Mouse (Mus musculus): Measurements from ENCODE around the gene Nop14.
A peak's percentile ranks its signal among the peaks of the same experiment; 100 is the strongest.

Nop14 gene

DNA sequence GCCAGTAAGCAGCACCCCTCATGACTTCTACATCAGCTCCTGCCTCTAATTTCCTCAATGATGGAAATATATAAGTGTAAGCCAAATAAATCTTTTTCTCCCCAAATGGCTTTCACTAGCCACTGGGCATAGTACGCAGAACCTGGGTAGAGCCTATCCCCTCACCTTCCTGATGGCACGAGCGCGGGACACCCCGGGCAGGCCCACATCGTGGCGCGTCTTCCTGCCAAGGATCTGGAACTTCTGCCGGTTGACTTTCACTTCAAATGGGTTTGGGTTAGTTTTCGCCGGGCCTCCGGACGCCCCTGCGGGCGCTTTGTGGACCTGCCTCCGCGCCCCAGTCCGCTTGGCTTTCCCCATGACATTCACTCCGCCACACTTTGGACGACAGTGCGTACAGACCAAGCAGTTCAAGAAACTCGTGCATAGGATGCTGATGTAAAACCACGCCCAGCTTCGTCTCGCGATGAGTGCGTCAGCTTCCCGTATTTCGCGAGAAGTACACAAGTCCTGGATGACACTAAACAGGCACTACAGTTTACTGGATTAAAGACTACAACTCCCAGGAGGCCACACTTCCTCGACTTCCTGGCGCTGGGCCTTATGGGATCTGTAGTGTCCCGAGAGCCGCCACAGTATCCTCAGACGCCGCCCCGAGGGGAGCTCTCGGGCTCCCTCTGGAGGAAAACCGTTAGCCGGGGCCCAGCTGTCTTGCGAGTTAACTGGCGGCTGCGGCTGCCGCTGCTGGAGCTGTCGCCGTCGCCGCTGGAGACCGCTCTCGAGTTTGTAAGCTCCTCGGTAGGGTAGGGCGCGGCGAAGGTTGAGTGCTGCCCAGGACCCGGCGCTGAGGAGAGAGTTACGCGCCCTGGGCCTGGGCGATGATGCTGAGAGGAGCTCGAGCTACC lies at the start of gene Nop14, which contains the start of gene Grk4:
Nop14 (minus strand) TSS at position 463 of the 905 bp plus-strand sequence.
Grk4 (plus strand) TSS at position 694 of the 905 bp plus-strand sequence.
- peak; percentile 99 to 100 for DNase-seq (ENCODE audit: low spot score in 2 of 2)

DNA sequence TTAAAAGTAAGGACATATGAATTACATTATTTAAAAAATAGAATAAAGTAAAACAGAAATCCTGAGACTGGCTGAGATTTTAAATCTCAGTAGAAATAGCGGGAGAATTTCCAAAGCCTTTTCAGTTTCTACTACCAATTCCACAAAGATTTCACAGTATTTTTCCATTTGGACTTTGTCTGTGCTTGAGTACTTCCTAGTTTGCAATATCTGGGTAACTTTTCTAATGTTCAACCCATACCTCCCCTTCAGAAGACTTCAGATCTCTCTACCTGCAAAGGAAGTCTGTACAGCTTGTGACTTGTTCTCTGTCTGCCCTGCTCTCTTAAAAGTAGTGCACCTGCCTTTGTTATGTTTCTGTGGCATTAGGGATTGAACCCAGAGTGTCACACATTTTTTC lies 48.5 kb upstream of the Nop14 start:
- no peak for DNase-seq (ENCODE audit: low spot score in 2 of 2)

DNA sequence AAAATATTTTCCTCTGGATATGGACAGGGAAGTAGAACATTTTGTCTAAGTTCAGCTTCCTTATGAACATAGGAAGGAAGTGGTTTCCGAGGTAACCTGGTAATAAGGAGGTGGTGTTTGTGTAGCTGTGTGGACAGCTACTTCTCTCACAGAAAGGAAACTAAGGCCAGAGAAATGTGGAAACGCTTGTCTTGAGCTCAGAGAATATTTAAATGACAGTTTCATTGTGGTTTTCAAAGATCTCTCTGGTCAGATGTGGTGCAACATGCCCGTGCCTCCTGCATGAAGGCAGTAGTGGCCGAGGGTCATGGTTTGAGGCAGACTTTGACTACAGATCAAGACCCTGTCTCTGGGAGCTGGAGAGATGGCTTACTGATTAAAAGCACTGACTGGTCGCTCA lies 35.6 kb upstream of the Nop14 start:
- DNase-seq (ENCODE audit: low spot score in 2 of 2) = peak in 1 of 2 experiments; percentile 13

DNA sequence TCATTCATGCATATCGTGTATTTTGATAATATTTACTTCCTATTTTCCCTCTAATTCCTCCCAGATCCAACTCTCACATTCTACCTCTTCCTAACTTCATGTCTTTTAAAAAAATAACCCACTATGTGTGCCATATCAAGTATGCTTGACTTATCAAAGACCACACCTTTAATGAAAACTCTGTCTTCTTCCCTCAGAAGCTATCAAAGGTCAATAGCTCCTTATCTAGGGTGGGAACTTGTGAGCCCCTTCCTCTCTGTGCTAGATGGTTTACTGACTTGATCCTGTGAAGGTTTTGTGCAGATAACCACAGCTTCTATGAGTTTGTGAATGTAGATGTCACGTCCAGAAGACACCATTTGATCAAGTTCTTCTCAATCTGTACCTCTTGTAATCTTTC lies 32.8 kb upstream of the Nop14 start:
- DNase-seq (ENCODE audit: low spot score in 2 of 2) = no peak

DNA sequence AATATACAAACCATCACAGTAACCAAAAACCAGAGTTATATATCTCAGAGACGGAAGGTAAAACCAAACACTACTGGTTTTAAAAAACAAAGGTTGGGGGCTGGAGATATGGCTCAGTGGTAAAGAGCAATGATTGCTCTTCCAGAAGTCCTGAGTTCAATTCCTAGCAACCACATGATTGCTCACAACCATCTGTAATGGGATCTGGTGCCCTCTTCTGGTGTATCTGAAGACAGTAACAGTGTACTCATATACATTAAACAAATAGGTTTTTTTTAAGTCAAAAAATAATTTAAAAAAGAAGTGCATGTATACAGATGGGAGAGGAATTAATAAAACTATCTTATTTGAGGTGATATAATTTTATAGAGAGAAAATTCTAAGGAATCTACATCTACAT lies 29.9 kb upstream of the Nop14 start:
- DNase-seq (ENCODE audit: low spot score in 2 of 2) = no peak

DNA sequence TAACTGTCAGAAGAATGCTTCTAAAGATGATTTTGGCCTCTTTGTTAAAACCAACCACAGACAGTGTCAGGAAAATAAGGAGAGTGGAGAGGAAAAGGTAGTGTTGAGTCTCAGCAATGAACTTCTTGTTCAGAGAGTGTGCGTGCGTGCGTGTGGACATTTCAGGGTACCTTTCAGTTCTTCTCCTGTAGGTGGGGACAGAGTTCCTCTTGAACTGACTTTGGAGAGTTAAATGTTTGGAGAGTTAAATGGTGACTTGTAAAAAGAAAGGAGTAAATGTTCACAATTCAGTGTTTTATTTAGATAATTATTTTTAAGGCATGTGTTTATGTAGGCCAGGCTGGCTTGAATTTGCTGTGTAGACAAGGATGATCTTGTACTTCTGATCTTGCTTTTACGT lies 10.3 kb upstream of the Nop14 start:
- DNase-seq (ENCODE audit: low spot score in 2 of 2) = no peak

DNA sequence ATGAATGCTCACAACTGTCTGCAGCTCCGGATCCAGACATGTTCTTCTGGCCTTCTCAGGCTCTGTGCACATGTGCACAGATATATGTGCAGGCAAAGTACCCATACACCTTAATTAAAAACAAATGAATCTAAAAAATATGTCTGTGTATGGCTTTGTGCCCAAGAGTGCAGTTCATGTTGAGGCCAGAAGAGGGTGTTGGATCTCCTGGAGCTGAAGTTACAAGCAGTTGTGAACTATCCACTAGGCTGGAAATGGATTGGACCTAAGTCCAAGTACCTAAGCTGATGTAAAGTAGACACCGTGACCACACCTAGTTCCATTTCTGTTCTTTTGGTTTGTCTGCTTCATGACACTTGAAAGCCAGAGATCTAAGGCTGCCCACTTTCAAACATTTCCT lies 9.5 kb upstream of the Nop14 start:
- DNase-seq (ENCODE audit: low spot score in 2 of 2) = no peak

DNA sequence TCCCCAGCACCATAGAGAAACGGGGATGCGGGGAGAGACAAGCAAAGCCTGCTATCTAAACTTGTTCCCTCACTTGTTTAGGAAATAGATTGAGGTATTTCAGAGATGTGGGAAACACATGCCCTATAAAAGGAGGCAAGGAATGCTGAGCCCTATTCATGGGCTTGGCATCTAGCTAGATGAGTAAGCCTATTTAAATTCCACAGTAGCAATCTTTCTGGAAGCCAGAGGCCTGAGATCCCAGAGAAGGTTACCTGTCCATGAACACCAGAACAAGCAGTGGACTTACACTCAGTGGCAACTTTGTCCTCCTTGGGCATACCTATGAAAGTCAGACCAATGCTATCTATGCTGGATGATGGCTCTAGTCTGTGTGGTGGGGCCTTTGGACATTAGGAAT lies 3.3 kb upstream of the Nop14 start:
- no peak for DNase-seq (ENCODE audit: low spot score in 2 of 2)

DNA sequence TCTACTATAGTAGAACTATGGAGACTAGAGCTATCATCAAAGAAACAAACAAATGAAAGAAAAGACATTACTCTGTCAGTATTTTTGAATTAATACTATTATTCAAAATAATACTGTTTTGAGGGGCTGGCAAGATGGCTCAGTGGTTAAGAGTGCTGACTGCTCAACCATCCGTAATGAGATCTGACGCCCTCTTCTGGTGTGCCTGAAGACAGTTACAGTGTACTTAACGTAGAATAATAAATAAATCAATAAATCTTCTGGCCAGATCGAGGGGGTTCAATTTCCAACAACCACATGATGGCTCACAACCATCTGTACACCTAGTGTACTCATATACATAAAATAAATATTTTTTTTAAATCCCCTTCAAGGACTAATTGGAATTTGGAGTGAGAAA lies 2.0 kb upstream of the Nop14 start:
- DNase-seq (ENCODE audit: low spot score in 2 of 2) = no peak

DNA sequence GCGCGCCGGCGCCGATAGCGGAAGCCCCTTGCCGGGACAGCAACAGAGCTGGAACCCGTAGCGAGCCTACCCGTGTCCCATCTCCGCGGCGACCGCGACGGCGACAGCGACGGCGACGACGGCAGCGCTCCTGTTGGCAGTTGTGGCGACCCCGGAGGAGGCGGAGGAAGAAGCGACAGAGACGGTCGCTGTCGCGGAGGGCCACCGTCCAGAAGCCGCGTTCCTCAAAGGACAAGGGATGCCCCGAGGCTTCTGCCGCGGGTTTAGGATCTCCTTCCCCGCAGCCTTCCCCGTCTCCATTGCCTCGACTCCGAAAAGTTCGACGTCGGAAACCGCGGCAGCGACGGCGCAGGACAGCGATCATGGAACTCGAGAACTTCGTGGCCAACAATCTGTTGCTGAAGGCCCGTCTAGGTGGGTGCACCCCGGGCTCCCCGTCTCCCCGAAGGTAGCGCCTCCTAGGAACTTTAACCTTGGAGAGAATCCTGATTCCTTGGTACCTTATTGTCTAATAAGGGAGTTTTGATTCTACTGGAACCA lies 713 bp upstream of the Nop14 start:
- no peak for DNase-seq (ENCODE audit: low spot score in 2 of 2)

DNA sequence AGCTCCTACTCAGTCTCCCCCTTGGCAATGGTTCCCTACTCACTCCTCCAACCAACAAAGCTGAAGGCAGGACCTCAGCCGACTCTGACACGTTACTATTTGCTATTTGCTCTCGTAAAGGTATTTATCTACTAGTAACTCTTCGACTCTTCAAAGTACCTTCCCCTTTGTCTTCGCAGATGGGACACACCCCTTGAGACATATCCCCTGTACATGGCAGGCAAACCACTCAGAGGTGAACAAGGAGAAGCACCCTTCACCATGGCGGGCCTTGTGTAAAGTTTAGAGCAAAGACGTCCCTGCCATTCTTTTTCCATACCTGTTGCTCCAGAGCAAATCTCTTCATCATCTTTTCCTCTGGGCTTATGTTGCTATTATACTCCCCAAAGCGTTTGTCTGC lies 2.4 kb downstream of the Nop14 start:
- no peak for DNase-seq (ENCODE audit: low spot score in 2 of 2)

DNA sequence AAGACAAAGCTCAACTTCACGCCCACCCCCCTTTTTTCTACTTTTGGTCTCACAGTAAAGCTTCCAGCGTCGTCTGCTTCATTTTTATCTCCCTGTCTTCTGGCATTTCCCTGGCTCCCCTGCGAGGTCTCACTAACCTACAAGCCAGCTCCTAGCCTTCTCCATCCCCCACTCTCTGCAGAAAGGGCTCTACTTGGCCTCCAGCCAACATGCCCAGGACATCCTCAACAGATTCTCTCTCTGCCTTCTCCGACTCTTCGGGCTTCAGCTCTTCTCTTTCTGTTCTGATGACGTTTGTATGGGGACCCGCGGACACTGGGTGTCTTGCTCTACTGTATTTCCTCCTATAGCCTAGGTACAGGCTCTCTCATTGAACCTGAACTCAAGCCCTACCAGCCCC lies 5.1 kb downstream of the Nop14 start:
- DNase-seq (ENCODE audit: low spot score in 2 of 2) = no peak

DNA sequence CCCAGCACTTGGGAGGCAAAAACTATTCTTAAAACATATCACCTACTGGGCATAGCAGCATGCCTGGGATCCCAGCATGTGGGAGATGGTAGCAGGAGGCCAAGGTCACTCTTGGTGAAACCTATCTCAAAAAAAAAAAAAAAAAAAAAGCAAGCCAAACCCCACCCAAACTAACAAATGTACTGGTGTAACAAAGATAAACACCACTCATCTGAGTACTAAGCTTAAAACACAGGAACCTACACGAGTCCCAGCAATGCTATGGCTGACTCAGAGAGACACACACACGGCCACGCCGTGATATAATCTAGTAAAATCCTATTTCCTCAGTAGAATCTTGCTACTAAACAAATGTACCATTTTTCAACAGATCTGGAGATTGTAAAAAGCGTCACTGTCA lies 7.0 kb downstream of the Nop14 start:
- no peak for DNase-seq (ENCODE audit: low spot score in 2 of 2)

DNA sequence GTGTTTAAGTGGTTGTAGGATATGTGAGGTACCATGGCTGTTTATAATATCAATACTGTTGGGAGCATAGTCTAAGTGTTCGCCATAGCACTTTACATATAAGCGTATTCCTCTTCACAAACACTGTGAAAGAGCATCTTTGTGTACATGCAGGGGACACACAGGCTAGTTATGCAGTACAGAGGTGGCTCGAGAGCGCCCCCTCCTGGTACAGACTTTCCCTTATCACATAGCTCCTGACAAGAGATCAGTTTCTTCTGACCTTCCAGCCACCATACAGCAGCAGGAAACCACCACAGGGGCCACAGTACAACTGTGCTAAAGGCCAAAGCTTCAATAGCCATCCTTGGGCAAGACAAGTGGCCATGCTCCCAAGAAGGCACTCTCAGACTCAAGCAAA lies 12.4 kb downstream of the Nop14 start:
- peak; percentile 61 to 71 for DNase-seq (ENCODE audit: low spot score in 2 of 2)

DNA sequence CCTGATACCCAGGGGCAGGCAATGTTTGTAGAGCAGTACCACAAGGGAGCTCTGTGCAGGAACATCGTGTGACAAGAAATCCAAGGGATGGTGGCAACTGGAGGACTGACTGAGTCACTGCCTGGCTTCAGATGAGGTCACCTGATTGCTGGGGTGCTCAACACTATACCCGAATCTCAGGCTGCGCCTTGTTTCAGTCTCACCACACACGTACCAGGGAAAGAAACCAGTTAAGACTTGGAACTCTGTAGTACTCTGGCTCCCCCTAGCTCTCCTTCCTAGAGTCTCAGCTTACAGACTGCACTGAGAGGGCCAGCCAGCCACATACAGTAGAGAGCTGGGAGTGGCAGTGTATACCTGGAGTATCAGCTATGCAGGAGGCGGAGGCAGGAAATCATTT lies 17.0 kb downstream of the Nop14 start:
- peak; percentile 47 to 59 for DNase-seq (ENCODE audit: low spot score in 2 of 2)

DNA sequence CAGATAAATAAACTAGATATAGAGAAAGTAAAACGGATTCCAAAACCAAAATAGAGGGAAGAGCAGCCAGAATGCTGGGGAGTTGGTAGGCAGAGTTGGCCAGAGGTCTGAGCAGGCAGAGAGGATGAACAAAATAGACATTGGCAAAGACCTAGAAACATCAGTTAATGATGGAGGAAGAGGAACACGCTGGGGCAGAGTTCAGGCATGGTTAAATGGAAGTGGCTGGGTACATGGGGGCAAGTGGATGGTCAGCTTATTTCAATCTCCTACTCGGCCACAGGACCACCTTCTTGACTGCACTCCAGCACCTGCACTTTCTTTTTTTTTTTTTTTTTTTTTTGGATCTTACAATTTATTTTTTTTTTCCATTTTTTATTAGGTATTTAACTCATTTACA lies 18.0 kb downstream of the Nop14 start:
- no peak for DNase-seq (ENCODE audit: low spot score in 2 of 2)

DNA sequence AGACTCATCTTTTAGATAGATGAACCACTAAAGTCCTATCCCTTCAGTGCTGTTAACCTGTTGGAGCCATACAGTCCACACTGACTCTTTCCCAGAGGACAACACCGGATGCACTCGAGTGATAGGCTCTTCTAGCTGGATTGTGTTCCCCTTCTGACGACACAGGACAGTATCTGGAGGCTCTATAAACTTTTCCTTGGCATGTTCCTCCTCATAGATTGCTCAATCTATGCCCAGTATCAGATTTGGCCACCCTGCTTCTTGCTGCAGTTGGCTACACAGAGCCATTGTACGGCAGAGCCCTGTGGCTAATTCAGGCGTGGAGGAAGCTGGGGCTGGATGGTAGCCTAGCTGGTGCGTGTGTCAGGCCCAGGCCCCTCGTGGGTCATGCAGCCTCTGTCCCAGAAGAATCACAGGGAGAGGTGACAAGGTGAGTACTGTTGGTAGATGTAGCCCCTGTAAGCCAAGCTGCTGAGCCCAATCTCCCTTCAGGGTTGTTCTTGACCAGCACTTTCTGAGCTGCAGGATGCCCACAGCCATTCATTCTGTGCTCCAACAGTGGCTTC lies 22.3 kb downstream of the Nop14 start:
- DNase-seq (ENCODE audit: low spot score in 2 of 2) = no peak

DNA sequence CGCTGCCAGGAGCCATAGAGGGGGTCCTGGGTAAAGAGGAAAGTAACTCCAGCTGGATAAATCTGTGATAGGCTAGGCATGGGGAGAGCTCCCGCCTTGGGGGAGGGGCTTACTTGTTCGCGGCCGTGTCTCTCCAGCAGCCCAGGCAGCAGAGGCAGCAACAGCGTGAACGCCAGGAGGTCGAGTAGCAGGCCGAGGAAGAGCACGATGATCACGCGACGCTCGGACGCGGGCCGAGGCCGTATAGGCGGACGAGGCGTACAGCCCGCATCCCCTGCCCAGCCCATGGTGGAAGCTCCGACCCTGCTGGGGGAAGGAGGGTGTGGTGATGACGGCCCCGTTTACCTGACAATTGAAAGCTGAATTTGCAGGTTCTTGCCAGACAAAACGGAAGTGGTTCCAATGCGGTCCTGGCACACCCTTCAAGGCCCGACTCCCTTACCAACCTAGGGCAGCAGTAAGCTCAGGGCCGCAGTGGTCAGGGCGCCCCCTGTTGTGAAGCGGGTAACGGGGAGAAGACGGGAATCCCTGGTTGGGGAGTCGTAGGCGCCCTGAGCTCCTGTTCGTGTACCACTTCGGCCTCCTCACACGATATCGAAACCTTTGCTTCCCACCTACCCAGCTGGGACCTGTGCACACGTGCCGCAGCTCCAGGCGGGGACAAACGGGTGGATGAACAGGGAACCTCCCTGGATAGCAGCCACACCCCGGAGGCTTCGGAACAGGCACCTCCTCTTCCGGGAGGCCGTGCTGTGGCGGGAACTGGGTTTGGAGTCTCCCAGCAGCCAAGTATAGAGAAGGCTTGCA lies 23.3 kb downstream of the Nop14 start, which contains the start of gene Mfsd10:
Mfsd10 (minus strand) TSS at position 732 of the 807 bp plus-strand sequence.
- peak; percentile 70 to 71 for DNase-seq (ENCODE audit: low spot score in 2 of 2)

DNA sequence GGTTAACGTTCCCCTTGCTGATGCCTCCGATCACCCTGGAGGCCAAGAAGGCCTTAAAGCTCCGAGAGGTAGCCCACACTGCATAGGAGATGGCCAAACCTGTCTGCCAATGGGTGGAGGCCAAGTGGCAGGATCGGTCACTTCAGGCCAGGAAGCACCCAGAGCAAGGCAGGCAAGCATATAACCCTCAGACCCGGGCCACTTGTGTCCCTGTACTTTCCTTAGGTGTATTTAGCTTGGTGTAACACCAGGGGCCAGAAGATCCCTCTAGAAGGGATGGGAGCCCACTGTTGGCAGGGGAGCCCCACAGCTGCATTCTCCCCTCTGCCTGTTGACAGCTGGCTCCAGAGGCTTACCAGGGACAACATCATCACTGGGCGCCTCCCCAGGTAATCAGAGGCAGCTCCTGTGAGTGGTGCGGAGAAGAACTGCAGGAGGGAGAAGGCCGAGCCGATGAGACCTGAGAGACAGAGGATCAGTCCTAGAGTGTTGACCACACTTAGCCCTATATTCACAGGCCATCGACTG lies 24.2 kb downstream of the Nop14 start:
- no peak for DNase-seq (ENCODE audit: low spot score in 2 of 2)

DNA sequence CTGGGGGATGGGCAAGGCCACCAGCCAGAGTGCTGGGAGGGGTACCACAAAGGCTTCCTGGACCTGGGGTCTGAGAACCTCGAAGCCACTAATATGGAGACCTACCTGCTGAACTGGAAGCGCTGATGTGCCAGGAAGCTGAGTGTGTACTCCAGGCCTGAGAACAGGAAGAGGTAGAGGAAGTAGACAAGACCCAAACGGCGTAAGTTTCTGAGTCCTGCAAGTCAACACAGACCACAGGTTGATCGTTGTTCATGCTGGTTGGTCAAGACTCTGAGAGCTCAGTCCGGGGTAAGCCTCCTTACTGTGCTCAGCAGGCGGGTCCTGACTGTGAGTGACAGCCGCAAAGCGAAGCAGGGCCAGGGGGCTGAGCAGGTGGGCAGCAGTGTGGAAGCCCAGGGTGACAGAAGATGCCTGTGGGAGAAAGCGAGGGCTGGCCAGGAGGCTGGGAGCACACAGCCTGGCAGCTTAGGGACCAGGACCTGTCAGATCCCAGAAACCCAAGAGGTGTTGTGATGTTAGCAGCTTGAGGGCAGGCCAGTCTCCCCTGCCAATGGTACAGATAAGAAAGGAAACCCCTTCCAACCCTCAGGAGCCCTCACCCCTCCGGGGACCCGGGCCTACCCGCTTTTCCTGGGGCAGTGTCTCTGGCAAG lies 25.1 kb downstream of the Nop14 start:
- peak; percentile 59 to 61 for DNase-seq (ENCODE audit: low spot score in 2 of 2)

DNA sequence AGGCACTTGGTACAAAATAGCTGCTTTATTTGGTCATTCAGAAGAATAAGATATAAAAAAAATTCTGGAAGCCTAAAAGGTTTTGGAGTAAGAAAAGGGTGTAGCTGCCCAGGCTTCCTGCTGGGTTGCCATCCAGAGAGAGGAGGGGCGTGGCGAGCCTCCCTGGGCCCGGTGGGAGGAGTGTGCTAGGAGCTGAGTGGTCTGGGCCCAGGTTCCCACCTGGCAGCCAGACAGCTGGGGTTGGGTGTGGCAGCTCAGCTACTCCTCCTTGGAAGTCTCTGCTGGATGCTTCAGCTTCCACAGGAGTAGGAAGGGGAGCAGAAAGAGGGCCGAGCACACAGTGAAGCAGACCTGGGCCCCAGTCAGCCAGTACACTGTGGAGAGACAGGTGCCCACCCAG lies 26.3 kb downstream of the Nop14 start:
- no peak for DNase-seq (ENCODE audit: low spot score in 2 of 2)
